Mouse (Mus musculus): ENCODE results near the gene Ccdc88b. TPM values are rescaled to one million over a fixed set of nuclear protein-coding genes. Genes with fewer than 3 reads are reported as not detected.
"Not testable (repeated sequence)": the region's sequence is repeated elsewhere in the genome, so short reads cannot be mapped to it uniquely, and the experiment has no call there.

The Ccdc88b gene
- total RNA-seq (2021) = 1 to 10 TPM; 1.7 to 1.8 TPM
- long read RNA-seq, experiment 1 = 0 reads
- long read RNA-seq, experiment 2 = 0 reads

GRCm38 (mm10) chr19:6858031-6858430, at the start of gene Ccdc88b:
Ccdc88b (minus strand) TSS chr19:6858211.
- no peak for DNase-seq

- no peak for DNase-seq
Observed at GRCm38 (mm10) chr19:6907094-6907493, 49.1 kb upstream of the Ccdc88b start.

- DNase-seq = no peak
Observed at GRCm38 (mm10) chr19:6906199-6906598, 48.2 kb upstream of the Ccdc88b start.

- no peak for DNase-seq
Observed at GRCm38 (mm10) chr19:6905498-6906159, 47.6 kb upstream of the Ccdc88b start.

- no peak for DNase-seq
Observed at GRCm38 (mm10) chr19:6904846-6905245, 46.8 kb upstream of the Ccdc88b start.

- no peak for DNase-seq
Observed at GRCm38 (mm10) chr19:6903031-6903430, 45.0 kb upstream of the Ccdc88b start.

- no peak for DNase-seq
Observed at GRCm38 (mm10) chr19:6899641-6900040, 41.6 kb upstream of the Ccdc88b start.

GRCm38 (mm10) chr19:6895608-6896305, 37.7 kb upstream of the Ccdc88b start:
- DNase-seq = not testable (repeated sequence)

GRCm38 (mm10) chr19:6893731-6894451, 35.9 kb upstream of the Ccdc88b start:
- no peak for DNase-seq

GRCm38 (mm10) chr19:6892512-6892911, 34.5 kb upstream of the Ccdc88b start:
- no peak for DNase-seq

- no peak for DNase-seq
Observed at GRCm38 (mm10) chr19:6877965-6878364, 20.0 kb upstream of the Ccdc88b start.

- no peak for DNase-seq
Observed at GRCm38 (mm10) chr19:6876799-6877198, 18.8 kb upstream of the Ccdc88b start.

- DNase-seq = no peak
Observed at GRCm38 (mm10) chr19:6875834-6876233, 17.8 kb upstream of the Ccdc88b start.

- DNase-seq = no peak
Observed at GRCm38 (mm10) chr19:6874257-6874656, 16.2 kb upstream of the Ccdc88b start.

- no peak for DNase-seq
Observed at GRCm38 (mm10) chr19:6872701-6873100, 14.7 kb upstream of the Ccdc88b start.

- DNase-seq = peak in 1 of 2 experiments; percentile 38
Observed at GRCm38 (mm10) chr19:6871574-6872271, 13.7 kb upstream of the Ccdc88b start.

GRCm38 (mm10) chr19:6869355-6869754, 11.3 kb upstream of the Ccdc88b start:
- peak; percentile 68 to 78 for DNase-seq

- DNase-seq = no peak
Observed at GRCm38 (mm10) chr19:6861451-6861850, 3.4 kb upstream of the Ccdc88b start.

- DNase-seq = no peak
Observed at GRCm38 (mm10) chr19:6860706-6861105, 2.7 kb upstream of the Ccdc88b start.

GRCm38 (mm10) chr19:6859971-6860370, 2.0 kb upstream of the Ccdc88b start:
- no peak for DNase-seq

- DNase-seq = no peak
Observed at GRCm38 (mm10) chr19:6859032-6859651, 1.1 kb upstream of the Ccdc88b start.
